Mouse (Mus musculus) ES-Bruce4 (cell line): ENCODE measurements around the gene Scoc.

Source experiments
- CTCF ChIP-seq: IDR thresholded peaks from one replicate; pipeline ENCODE4 v1.8.1; 2011; ENCODE audit warnings: low read depth, low read length
- EP300 ChIP-seq: IDR thresholded peaks from 2 replicates; pipeline ENCODE4 v1.6.1; 2011; ENCODE audit warnings: low read depth, low read length; ENCODE audit not compliant: insufficient read depth
- POLR2A ChIP-seq: IDR thresholded peaks from one replicate; pipeline ENCODE4 v1.8.1; 2011; ENCODE audit warnings: low read length; ENCODE audit not compliant: insufficient read depth

GRCm38 (mm10) chr8:83417970-83418369 lies 40.2 kb downstream of the Scoc start:
- TF ChIP-seq EP300 (no peak), POLR2A (no peak), CTCF (no peak)
